Mouse (Mus musculus) left cerebral cortex, adult 8-10 months (tissue): ENCODE data around the gene Il11. TPM values are rescaled to one million over a fixed set of nuclear protein-coding genes. Genes with fewer than 3 reads are reported as not detected.

Experiments used
- DNase-seq, 2 experiments: peaks; one replicate each; pipeline ENCODE4 v3.0.0; 2022; ENCODE audit warnings: low spot score in 2 of 2
- total RNA-seq, 4 experiments: library from RNA; stranded (reverse); gene quantifications; 2 replicates each; pipeline ENCODE4 v1.2.4; 2022

Il11 gene
- total RNA-seq, 4 experiments from 2014 or later: 0.26 to 0.70 (median 0.39) TPM

- DNase-seq: no peak
Measured at GRCm38 (mm10) chr7:4743354-4743753, 39.3 kb downstream of the Il11 start.

GRCm38 (mm10) chr7:4742482-4742819, 40.2 kb downstream of the Il11 start:
- DNase-seq: no peak

GRCm38 (mm10) chr7:4741672-4742481, 40.8 kb downstream of the Il11 start:
- no peak for DNase-seq

- DNase-seq: no peak
Measured at GRCm38 (mm10) chr7:4741151-4741550, 41.5 kb downstream of the Il11 start.

- DNase-seq: no peak
Measured at GRCm38 (mm10) chr7:4740309-4740727, 42.3 kb downstream of the Il11 start.

- DNase-seq: peak; percentile 91 to 100
Measured at GRCm38 (mm10) chr7:4739544-4740275, 42.9 kb downstream of the Il11 start, which contains the start of gene Kmt5c. Gene Kmt5c, plus strand, starts transcription at chr7:4740115.

GRCm38 (mm10) chr7:4739041-4739543, 43.6 kb downstream of the Il11 start:
- DNase-seq: no peak

- DNase-seq: no peak
Measured at GRCm38 (mm10) chr7:4732968-4733392, 49.7 kb downstream of the Il11 start.

- no peak for DNase-seq
Measured at GRCm38 (mm10) chr7:4731090-4731489, 51.6 kb downstream of the Il11 start.

- DNase-seq: no peak
Measured at GRCm38 (mm10) chr7:4725169-4725568, 57.5 kb downstream of the Il11 start, which contains the start of gene Tmem150b. Gene Tmem150b, minus strand, starts transcription at chr7:4725249.

GRCm38 (mm10) chr7:4724359-4724758, 58.3 kb downstream of the Il11 start:
- no peak for DNase-seq

GRCm38 (mm10) chr7:4723508-4723907, 59.2 kb downstream of the Il11 start:
- DNase-seq: no peak

Other genes starting within 250 kb of the Il11 start
- gene Syt5, start 235.3 kb downstream of the Il11 start, total RNA-seq: 100 to 1,000 TPM; 251 to 286 (median 266) TPM
- 1 to 10 TPM in 3 of 4 experiments, under 1 TPM in 1; 0.79 to 1.7 (median 1.3) TPM for gene Ptprh, start 178.8 kb downstream of the Il11 start, total RNA-seq
- 10 to 100 TPM in 3 of 4 experiments, 1 to 10 TPM in 1; 9.1 to 12.5 (median 12.2) TPM for gene Tmem86b, start 151.4 kb downstream of the Il11 start, total RNA-seq
- 100 to 1,000 TPM; 118 to 128 (median 127) TPM for gene Ppp6r1, start 123.8 kb downstream of the Il11 start, total RNA-seq
- gene Hspbp1, start 97.8 kb downstream of the Il11 start, total RNA-seq: 10 to 100 TPM; 83.7 to 95.5 (median 89.4) TPM
- gene Brsk1, start 92.3 kb downstream of the Il11 start, total RNA-seq: 100 to 1,000 TPM; 377 to 435 (median 401) TPM
- under 1 TPM in 2 of 4 experiments, not detected in 2; 0.16 to 0.21 TPM for gene Tmem150b, start 57.6 kb downstream of the Il11 start, total RNA-seq
- gene Kmt5c, start 42.7 kb downstream of the Il11 start, total RNA-seq: 10 to 100 TPM; 22.0 to 31.3 (median 25.3) TPM
- 1 to 10 TPM; 5.1 to 8.7 (median 6.8) TPM for gene Cox6b2, start 29.8 kb downstream of the Il11 start, total RNA-seq
- not detected for gene Fam71e2, start 11.6 kb downstream of the Il11 start, total RNA-seq
- not detected for gene Tmem190, start 78 bp upstream of the Il11 start, total RNA-seq
- gene Tmem238, start 6.8 kb upstream of the Il11 start, total RNA-seq: 1 to 10 TPM; 3.0 to 4.2 (median 3.1) TPM
- gene Rpl28, start 10.0 kb upstream of the Il11 start, total RNA-seq: 100 to 1,000 TPM; 329 to 537 (median 413) TPM
- 100 to 1,000 TPM; 103 to 130 (median 112) TPM for gene Ube2s, start 29.7 kb upstream of the Il11 start, total RNA-seq
- 100 to 1,000 TPM; 105 to 117 (median 110) TPM for gene Shisa7, start 61.8 kb upstream of the Il11 start, total RNA-seq
- gene Isoc2b, start 87.4 kb upstream of the Il11 start, total RNA-seq: 1 to 10 TPM; 8.3 to 10.0 (median 9.1) TPM
- gene Isoc2a, start 94.3 kb upstream of the Il11 start, total RNA-seq: 10 to 100 TPM; 16.1 to 17.7 (median 17.1) TPM
- gene Gm36210, start 123.7 kb upstream of the Il11 start, total RNA-seq: under 1 TPM in 3 of 4 experiments, not detected in 1; 0.48 to 0.65 (median 0.51) TPM
- 10 to 100 TPM; 14.7 to 16.8 (median 15.5) TPM for gene Zfp628, start 132.4 kb upstream of the Il11 start, total RNA-seq
- gene Nat14, start 139.2 kb upstream of the Il11 start, total RNA-seq: 100 to 1,000 TPM in 1 of 4 experiments, 10 to 100 TPM in 3; 94.7 to 100 (median 95.8) TPM
- gene Ssc5d, start 142.9 kb upstream of the Il11 start, total RNA-seq: 1 to 10 TPM; 2.1 to 3.5 (median 2.6) TPM
- under 1 TPM; 0.16 to 0.68 (median 0.26) TPM for gene Sbk2, start 181.5 kb upstream of the Il11 start, total RNA-seq
- 1 to 10 TPM in 3 of 4 experiments, under 1 TPM in 1; 0.88 to 1.3 (median 1.1) TPM for gene Sbk3, start 188.3 kb upstream of the Il11 start, total RNA-seq
- gene Zfp579, start 213.3 kb upstream of the Il11 start, total RNA-seq: 10 to 100 TPM; 23.3 to 31.7 (median 25.0) TPM
- gene Zfp524, start 231.6 kb upstream of the Il11 start, total RNA-seq: 1 to 10 TPM; 6.3 to 7.8 (median 6.5) TPM
- gene Fiz1, start 231.8 kb upstream of the Il11 start, total RNA-seq: 10 to 100 TPM; 21.3 to 23.5 (median 23.2) TPM
- not detected for gene Gm44973, start 232.6 kb upstream of the Il11 start, total RNA-seq
- 10 to 100 TPM; 33.5 to 38.8 (median 35.8) TPM for gene Zfp865, start 237.5 kb upstream of the Il11 start, total RNA-seq
- gene Ccdc106, start 237.7 kb upstream of the Il11 start, total RNA-seq: 10 to 100 TPM; 55.7 to 63.0 (median 59.8) TPM